17 mouse cellular contexts compared by ENCODE assay signal in the genomic region with DNA sequence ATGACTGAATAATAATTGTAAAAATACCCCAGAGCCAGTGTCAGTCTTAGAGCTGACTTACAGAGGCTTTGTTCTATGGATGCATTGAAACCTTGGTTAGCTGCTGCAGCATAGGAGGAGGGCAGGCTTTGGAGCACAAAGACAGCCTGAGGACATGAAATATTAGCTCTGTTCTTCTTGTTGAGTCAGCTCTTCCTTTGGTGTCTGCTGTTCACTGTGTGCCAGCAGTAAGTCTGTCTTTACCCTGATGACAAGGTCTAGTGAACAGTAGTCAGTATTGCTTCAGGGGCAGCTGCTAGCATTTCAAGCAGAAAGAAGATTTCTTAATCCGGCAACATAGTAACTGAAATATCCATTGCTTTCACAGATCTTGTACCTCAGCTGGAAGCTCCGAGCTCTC. TPM values are rescaled to one million over a fixed set of nuclear protein-coding genes. Genes with fewer than 3 reads are reported as not detected.
"Had no signal": no experiment of that assay in that cellular context is flagged by ENCODE, and none has a peak within 500 bp of the region (broad histone marks: within the 10 kb centered on the region; RNA-seq: fewer than 3 reads in every experiment).

No protein-coding gene starts in this region.

- ATAC-seq: liver, postnatal 0 days had no signal

- DNase-seq: kidney, postnatal 10 days; kidney, postnatal 4 days; liver; liver, embryonic 13.5 days; liver, postnatal 0 days; lung, postnatal 36 days; midbrain, embryonic 14.5 days; thymus, postnatal 14 days had no signal

- H3K9ac ChIP-seq: limb, embryonic 12.5 days; liver, embryonic 13.5 days; liver, postnatal 0 days; lung, embryonic 15.5 days; neural tube, embryonic 12.5 days had no signal

- H3K27me3 ChIP-seq: limb, embryonic 12.5 days; liver, embryonic 13.5 days; lung, embryonic 15.5 days; neural tube, embryonic 12.5 days had no signal

- H3K4me1 ChIP-seq: limb, embryonic 12.5 days; liver, embryonic 13.5 days; lung, embryonic 15.5 days; neural tube, embryonic 12.5 days had no signal

- H3K9me3 ChIP-seq: limb, embryonic 12.5 days; liver, embryonic 13.5 days; lung, embryonic 15.5 days; neural tube, embryonic 12.5 days had no signal

- H3K4me3 ChIP-seq: layer of hippocampus, adult 2 months; limb, embryonic 12.5 days; liver, embryonic 13.5 days; lung, embryonic 15.5 days; neural tube, embryonic 12.5 days had no signal

- H3K27ac ChIP-seq: layer of hippocampus, adult 2 months; limb, embryonic 12.5 days; liver, embryonic 13.5 days; lung, embryonic 15.5 days; neural tube, embryonic 12.5 days; stomach, postnatal 0 days had no signal

- H3K4me2 ChIP-seq: limb, embryonic 12.5 days; liver, embryonic 13.5 days; lung, embryonic 15.5 days; neural tube, embryonic 12.5 days had no signal

RNA-seq across cellular contexts. Expression of a gene that starts 47.1 kb away (rescaled TPM):
- total RNA-seq: megakaryocyte progenitor cell, adult 5-6 weeks; monocyte, adult 5-6 weeks had no signal
- polyA plus RNA-seq: liver, embryonic 13.5 days had no signal

RNA-seq across cellular contexts. Expression of a gene that starts 48.4 kb away (rescaled TPM):
- total RNA-seq: layer of hippocampus, adult 2 months; left cerebral cortex, postnatal 36 days; megakaryocyte progenitor cell, adult 5-6 weeks; monocyte, adult 5-6 weeks; neutrophil, adult 5-6 weeks had no signal
- polyA plus RNA-seq: lung, embryonic 15.5 days; midbrain, embryonic 14.5 days; neural tube, embryonic 12.5 days had no signal

RNA-seq across cellular contexts. Expression of a gene that starts 56.5 kb away (rescaled TPM):
- total RNA-seq: layer of hippocampus, adult 2 months; left cerebral cortex, postnatal 36 days had no signal
- polyA plus RNA-seq: limb, embryonic 12.5 days; midbrain, embryonic 14.5 days; neural tube, embryonic 12.5 days had no signal
